Mouse (Mus musculus) thymus, adult 18-20 months (tissue): ENCODE measurements at regions not wholly inside any gene's neighbourhood (a gene's known extent, or its start where the extent isn't known, plus 50 kb on each side); places are given as distances from the start of the nearest gene placed in this dataset.

Experiments used
- DNase-seq, 2 experiments: peaks; one replicate each; pipeline ENCODE4 v3.0.0; 2022; ENCODE audit warnings: mixed read lengths in 2 of 2

- no peak for DNase-seq
Measured at GRCm38 (mm10) chr15:51673483-51673882, 2211.2 kb upstream of the Gm7489 start.

GRCm38 (mm10) chr15:51675291-51675690 lies 2209.4 kb upstream of the Gm7489 start:
- no peak for DNase-seq

- DNase-seq = no peak
Measured at GRCm38 (mm10) chr15:51676694-51677093, 2208.0 kb upstream of the Gm7489 start.

GRCm38 (mm10) chr15:51677266-51677665 lies 2207.4 kb upstream of the Gm7489 start:
- DNase-seq = no peak

GRCm38 (mm10) chr15:51679186-51679902 lies 2205.4 kb upstream of the Gm7489 start:
- no peak for DNase-seq

GRCm38 (mm10) chr15:51680494-51680893 lies 2204.2 kb upstream of the Gm7489 start:
- no peak for DNase-seq

GRCm38 (mm10) chr15:51681191-51681590 lies 2203.5 kb upstream of the Gm7489 start:
- no peak for DNase-seq

- DNase-seq = no peak
Measured at GRCm38 (mm10) chr15:51682331-51682730, 2202.4 kb upstream of the Gm7489 start.

- no peak for DNase-seq
Measured at GRCm38 (mm10) chr15:51687007-51687540, 2197.6 kb upstream of the Gm7489 start.

GRCm38 (mm10) chr15:51689498-51689897 lies 2195.2 kb upstream of the Gm7489 start:
- no peak for DNase-seq

GRCm38 (mm10) chr15:51692671-51693070 lies 2192.0 kb upstream of the Gm7489 start:
- DNase-seq = no peak

GRCm38 (mm10) chr15:51696344-51697016 lies 2188.2 kb upstream of the Gm7489 start:
- no peak for DNase-seq

- no peak for DNase-seq
Measured at GRCm38 (mm10) chr15:51704198-51704597, 2180.5 kb upstream of the Gm7489 start.

- no peak for DNase-seq
Measured at GRCm38 (mm10) chr15:51709871-51710655, 2174.6 kb upstream of the Gm7489 start.

- no peak for DNase-seq
Measured at GRCm38 (mm10) chr15:51720873-51721308, 2163.8 kb upstream of the Gm7489 start.

- no peak for DNase-seq
Measured at GRCm38 (mm10) chr15:51721363-51721762, 2163.3 kb upstream of the Gm7489 start.

- DNase-seq = no peak
Measured at GRCm38 (mm10) chr15:51724127-51724526, 2160.6 kb upstream of the Gm7489 start.

- no peak for DNase-seq
Measured at GRCm38 (mm10) chr15:51725457-51725856, 2159.2 kb upstream of the Gm7489 start.

- no peak for DNase-seq
Measured at GRCm38 (mm10) chr15:51730106-51730505, 2154.6 kb upstream of the Gm7489 start.

- DNase-seq = no peak
Measured at GRCm38 (mm10) chr15:51730805-51731412, 2153.8 kb upstream of the Gm7489 start.

- no peak for DNase-seq
Measured at GRCm38 (mm10) chr15:51734194-51734593, 2150.5 kb upstream of the Gm7489 start.
